Mouse (Mus musculus): ENCODE data around the gene Akap3. TPM values are rescaled to one million over a fixed set of nuclear protein-coding genes. Genes with fewer than 3 reads are reported as not detected.

The Akap3 gene
- not detected for total RNA-seq (2021)

- DNase-seq: no peak
- intact Hi-C loops (cut with DNase I): no loop called here
Measured at GRCm38 (mm10) chr6:126852881-126853280, at the start of gene Akap3. TSS of gene Akap3 (plus strand) at chr6:126853098.

- DNase-seq: no peak
- intact Hi-C loops (cut with DNase I): no loop called here
Measured at GRCm38 (mm10) chr6:126806783-126807182, 46.1 kb upstream of the Akap3 start.

DNA sequence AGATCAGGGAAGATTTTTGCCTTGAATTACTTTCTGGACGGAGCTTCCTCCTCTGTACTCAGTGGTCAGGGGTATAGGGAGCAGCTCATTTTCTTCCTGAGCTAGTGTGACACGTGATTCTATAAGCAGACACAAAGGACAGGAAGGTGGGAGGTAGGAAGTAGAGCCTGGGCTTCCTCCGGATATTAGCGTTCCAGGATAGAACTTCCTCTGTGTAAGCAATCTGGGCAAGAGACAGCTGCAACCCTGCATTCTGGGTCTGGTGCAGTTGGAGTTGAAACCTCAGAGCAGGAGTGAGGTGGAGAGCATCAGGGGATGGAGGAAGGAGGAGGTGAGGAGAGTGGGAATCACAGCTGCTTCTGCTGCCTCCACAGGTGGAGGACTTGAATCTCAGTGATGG, 44.8 kb upstream of the Akap3 start:
- DNase-seq: peak; percentile 24 to 27
- intact Hi-C loops (cut with DNase I): no loop called here

DNA sequence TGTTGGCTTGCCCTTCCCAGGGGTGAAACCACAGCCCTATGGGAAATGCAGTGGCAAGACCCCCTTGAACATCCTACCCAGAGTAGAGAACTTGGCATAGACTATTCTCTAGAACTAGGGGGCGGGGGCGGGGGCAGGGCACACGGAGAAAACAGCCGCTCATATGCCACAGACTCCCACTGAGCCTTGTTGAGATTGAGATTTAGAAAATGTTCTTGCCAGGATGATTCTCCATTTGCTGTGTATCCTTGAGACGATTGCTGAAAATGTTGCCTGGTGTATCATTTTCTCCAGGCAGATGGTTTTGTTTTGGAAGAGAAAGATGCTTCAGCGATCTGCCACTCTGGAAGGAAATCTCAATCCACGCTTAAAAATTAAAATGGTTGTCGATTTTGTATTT, 44.3 kb upstream of the Akap3 start:
- intact Hi-C loops (cut with DNase I): no loop called here
- no peak for DNase-seq

GRCm38 (mm10) chr6:126811481-126811880, 41.4 kb upstream of the Akap3 start:
- no peak for DNase-seq
- intact Hi-C loops (cut with DNase I): no loop called here

DNA sequence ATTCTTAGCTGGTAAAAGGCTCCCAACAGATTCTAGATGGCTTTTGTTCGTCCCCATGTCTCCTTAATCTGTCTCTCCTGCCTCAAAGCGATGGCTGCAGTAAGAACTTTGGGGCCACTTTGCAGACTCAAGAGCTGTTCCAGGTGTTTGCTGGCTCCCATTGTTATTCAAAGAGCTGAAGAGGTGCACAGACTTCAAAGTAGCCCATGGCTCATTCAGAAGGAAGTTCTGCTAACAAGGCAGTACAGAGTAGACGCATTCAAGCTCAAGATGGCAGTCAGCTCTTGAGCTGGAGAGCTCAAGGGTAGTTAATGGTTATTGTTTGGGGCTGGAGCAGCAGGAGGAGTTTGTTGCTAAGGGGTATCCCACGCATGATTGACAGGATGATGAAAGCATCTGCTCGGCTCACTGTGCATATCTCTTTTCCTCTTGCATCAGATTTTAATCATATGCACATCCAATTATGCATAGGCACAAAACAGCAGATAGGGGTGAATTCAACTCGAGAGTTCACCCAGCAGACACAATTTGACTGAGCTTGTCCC, 37.6 kb upstream of the Akap3 start:
- no peak for DNase-seq
- intact Hi-C loops (cut with DNase I): no loop called here

GRCm38 (mm10) chr6:126816338-126816737, 36.6 kb upstream of the Akap3 start:
- no peak for DNase-seq
- intact Hi-C loops (cut with DNase I): no loop called here

- no peak for DNase-seq
- intact Hi-C loops (cut with DNase I): no loop called here
Measured at GRCm38 (mm10) chr6:126823087-126823486, 29.8 kb upstream of the Akap3 start.

DNA sequence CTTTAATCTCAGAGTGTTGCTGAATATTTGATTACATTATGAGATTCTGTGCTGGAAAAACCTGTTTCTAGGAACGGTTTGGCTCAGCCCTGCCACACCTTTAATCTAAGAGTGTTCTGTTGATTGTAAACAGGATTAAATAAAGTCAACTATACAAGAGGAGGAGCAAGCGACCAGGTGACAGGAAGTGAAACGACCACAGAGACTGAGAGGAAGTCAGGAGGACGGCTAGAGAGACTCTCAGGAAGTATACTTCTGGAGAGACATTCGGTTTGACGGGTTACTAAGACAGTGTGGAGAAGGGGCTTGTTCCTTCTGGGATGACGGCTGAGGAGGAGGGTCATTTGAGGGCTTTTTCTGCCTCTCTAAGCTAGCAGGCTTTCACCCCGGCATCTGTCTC, 16.3 kb upstream of the Akap3 start:
- DNase-seq: no peak
- intact Hi-C loops (cut with DNase I): no loop called here

GRCm38 (mm10) chr6:126848712-126849704, 3.9 kb upstream of the Akap3 start, which contains the start of gene Ndufa9:
TSS of gene Ndufa9 (minus strand) at chr6:126849136.
- intact Hi-C loops (cut with DNase I): loop anchor here (5.0 kb wide), 1 partner anchor 88 kb away; the partner anchor contains the start of genes D6Wsu163e and Rad51ap1
- DNase-seq: peak; percentile 97 to 98

DNA sequence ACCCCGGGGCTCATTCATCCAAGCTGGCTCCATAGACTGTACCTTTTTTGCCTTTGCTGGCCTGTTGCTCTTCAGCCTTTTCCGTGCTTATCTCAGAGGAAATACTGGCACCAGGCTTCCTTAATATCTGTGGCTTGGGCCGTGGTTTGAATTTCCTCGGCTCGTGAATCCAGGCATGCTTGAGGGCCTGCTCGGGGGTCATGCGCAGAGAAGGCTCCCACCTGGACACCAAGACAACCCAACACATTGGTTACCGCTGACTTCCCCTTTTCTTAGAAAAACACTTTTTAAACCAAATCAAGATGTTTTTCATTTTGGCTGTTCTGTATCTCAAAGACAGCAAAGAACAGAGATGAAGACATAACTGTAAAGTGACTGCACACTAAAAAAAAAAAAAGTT, 24.2 kb downstream of the Akap3 start:
- no peak for DNase-seq

DNA sequence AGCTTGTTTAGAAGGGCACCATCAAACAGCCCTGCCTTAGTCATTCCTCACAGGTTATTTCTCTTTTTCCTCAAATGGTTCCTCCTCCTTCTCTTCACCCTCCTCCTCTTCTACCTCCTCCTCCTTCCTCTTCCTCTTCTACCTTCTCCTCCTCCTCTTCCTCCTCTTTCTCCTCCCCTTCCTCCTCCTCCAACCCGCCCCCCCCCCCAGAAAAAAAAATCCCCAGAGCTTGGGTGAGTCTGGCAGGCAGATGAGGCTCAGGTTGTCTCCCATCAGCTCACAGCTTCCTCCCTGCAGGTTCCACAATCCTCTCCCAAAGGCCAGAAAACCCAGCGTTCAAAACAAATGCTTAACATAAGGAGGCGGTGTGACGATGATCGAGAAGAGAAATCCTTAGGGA, 54.5 kb downstream of the Akap3 start:
- intact Hi-C loops (cut with DNase I): no loop called here
- DNase-seq: no peak

More for the DNA sequence above, 24.2 kb downstream of the Akap3 start:
- intact Hi-C loops (cut with DNase I): no loop called here

DNA sequence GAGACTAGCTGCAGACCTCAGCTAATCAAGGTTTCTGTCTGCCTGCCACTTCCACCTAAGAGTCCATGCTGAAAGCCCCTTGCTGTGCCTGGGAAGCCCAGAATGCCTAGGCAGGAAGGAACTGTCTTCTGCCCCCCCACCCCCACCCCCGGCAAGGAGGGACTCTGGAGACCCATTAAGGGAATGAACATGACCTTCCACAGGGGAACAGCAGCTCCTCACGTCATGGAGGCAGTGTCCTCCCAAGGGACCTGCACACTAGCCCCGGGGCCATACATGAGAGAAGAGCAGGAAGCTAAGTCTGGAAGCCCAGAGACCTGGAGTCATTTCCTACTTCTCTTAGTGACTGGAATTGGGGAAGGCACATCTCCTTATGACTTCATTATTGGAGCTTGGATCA, 55.0 kb downstream of the Akap3 start:
- DNase-seq: no peak
- intact Hi-C loops (cut with DNase I): no loop called here

DNA sequence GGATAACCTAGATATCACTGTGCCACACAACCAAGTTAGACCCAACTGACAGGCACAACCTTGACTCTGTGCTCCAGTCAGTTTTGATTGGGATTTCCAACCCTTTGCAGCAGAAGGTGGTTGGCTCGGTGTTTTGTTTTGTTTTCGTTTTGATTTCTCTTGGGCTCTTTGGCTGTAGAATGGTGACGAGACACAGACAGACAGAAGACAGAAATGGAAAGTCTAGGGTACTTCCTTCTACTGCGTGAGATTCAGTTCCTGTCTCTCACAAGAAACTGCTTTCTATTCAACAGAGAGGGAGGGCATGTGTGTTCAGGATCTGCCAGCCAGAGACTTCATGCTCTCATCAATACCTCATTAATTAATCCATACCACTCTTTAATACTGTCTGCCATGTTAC, 57.8 kb downstream of the Akap3 start:
- intact Hi-C loops (cut with DNase I): no loop called here
- DNase-seq: no peak

- intact Hi-C loops (cut with DNase I): no loop called here
Measured at GRCm38 (mm10) chr6:126914928-126915327, 62.0 kb downstream of the Akap3 start.

DNA sequence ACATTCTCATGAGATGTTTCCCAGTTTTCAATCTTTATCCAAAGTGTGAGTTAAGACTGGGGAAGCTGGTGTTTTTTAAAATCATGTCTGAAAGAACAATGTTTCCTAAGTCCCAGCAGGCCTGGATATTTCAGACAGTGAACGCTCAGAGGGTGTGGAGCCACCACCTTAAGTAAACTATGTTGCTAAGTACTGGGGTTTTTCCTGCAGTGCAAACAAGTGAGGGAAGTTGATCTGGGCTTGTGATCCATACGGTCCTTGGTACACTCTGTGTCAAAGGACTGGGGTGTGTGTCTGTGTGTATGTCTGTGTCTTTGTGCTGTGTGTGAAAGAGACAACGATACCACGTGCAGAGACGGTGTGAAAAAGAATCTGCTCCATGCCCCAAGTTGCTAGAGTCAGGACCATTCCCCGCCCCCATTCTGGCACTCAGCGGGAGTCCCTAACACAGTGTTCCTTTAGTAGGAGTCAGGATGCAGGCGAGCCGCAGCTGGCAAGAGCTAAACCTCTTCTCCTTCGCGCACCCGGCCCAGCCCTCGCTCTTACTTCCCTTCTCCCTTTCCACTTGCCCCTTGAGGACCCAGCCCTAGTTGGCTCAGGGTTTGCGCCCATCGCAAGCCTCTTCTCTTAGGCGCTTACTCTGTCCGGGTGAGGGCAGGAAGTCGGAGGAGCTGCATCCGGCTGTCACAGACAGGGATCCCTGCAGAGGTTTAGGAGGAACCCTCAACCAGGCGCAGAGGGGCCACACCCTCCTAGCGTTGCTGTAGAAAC, 68.4 kb downstream of the Akap3 start, which contains the start of gene Dyrk4:
Dyrk4 (minus strand) TSS at position 729 of the 771 bp plus-strand sequence.
- peak; percentile 37 to 55 for DNase-seq
- intact Hi-C loops (cut with DNase I): no loop called here

More at GRCm38 (mm10) chr6:126914928-126915327, 62.0 kb downstream of the Akap3 start:
- DNase-seq: no peak

Other genes with a start within 250 kb of the Akap3 start
- 1 to 10 TPM in 1 of 2 experiments, under 1 TPM in 1; 0.89 to 2.5 TPM for gene Kcna1, start 206.7 kb upstream of the Akap3 start, total RNA-seq (2021)
- gene Kcna6, start 112.4 kb upstream of the Akap3 start, total RNA-seq (2021): 1 to 10 TPM; 2.3 to 2.4 TPM
- gene Ndufa9, start 4.0 kb upstream of the Akap3 start, total RNA-seq (2021): 100 to 1,000 TPM; 567 to 590 TPM
- not detected for gene Dyrk4, start 68.7 kb downstream of the Akap3 start, total RNA-seq (2021)
- gene Rad51ap1, start 86.5 kb downstream of the Akap3 start, total RNA-seq (2021): 10 to 100 TPM in 1 of 2 experiments, 1 to 10 TPM in 1; 8.6 to 10.0 TPM
- 10 to 100 TPM; 12.9 to 14.7 TPM for gene D6Wsu163e, start 86.9 kb downstream of the Akap3 start, total RNA-seq (2021)
- under 1 TPM; 0.15 to 0.22 TPM for gene Fgf6, start 162.5 kb downstream of the Akap3 start, total RNA-seq (2021)
- not detected for gene Fgf23, start 219.8 kb downstream of the Akap3 start, total RNA-seq (2021)